Mouse (Mus musculus): ENCODE results near the gene Fam69a.
A peak's percentile ranks its signal among the peaks of the same experiment; 100 is the strongest.
"Not testable (repeated sequence)": the region's sequence is repeated elsewhere in the genome, so short reads cannot be mapped to it uniquely, and the experiment has no call there.

Fam69a gene

DNA sequence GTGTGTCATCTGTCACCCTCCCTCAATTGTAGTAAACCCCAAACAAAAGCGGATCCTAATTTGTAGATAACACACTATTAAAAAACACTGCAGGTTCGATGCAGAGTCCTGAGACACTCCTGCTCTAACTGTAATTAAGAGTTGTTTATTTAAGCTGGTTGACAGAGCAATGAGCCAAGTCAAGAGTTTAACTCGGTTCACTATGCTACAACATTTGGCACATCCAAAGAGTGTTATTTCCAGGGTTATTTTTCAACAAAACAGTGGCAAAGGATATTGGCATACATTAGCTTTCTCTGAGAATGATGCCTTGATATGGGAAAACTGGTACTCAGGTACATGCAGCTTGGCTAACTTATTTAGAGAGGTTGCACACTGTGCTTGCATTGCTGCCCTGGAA, 4.9 kb downstream of the Fam69a start:
- DNase-seq (ENCODE audit: low spot score in 2 of 2) = no peak

- DNase-seq (ENCODE audit: low spot score in 2 of 2) = no peak
Measured at GRCm38 (mm10) chr5:107979901-107980300, 7.0 kb downstream of the Fam69a start.

DNA sequence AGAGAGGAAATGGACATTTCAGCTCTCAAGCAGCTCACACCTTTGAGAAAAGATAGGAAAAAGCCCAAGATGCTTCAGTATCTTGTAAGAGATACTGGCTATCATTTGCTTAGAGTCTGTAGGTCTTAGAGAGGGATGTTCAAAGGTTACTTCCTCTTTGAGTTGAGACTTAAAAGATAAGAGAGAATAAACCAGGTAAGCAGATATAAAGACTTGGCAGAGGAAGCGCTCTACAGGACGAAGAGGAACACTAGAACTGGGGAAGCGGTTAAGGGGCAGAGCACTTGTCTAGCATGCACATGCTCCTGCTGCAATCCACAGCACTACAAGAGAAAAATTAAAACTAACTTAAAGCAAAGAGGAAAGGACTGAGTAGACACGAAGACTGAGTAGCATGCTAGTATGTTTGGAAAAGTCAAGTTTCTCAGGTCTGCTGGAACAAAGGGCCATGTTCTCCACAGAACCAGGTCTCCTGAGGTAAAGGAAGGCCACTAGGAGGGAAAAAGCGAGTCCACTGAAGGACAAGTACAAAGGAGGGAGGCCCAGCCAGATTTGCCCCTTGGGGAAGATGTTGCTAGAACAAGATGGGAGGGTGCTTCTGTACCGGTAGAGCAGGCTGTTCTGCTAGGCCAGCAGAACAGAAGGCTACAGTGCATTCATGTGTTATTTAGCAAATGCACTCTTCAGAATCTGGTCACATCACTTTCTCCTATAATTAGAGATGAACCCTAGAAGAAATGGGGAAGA, 8.4 kb downstream of the Fam69a start:
- no peak for DNase-seq (ENCODE audit: low spot score in 2 of 2)

DNA sequence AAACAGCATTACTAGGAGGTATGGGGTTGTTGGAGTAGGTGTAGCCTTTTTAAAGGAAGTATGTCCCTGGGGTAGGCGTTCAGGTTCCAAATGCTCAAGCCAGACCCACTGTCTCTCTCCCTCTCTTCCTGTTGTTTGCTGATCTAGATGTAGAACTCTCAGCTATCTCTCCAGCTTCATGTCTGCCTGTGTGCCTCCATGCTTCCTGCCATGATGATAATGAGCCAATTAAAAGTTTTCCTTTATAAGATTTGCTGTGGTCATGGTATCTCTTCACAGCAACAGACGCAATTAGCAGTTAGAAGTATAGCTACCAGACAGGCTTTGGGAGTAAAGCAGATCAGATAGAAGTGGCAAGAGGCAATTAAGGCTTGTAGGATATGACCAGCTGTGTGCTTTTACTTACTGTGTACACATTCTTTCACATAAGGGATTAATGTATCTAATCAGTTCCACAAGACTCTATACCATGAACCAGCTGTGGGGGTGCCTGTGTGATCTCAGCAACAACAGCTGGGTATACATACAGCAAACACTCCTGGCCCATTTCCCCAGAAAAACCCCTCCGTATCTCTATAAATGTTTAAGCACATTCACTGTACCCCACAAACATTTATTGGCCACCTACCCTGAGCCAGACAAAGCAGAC, 9.1 kb downstream of the Fam69a start:
- DNase-seq (ENCODE audit: low spot score in 2 of 2) = no peak

DNA sequence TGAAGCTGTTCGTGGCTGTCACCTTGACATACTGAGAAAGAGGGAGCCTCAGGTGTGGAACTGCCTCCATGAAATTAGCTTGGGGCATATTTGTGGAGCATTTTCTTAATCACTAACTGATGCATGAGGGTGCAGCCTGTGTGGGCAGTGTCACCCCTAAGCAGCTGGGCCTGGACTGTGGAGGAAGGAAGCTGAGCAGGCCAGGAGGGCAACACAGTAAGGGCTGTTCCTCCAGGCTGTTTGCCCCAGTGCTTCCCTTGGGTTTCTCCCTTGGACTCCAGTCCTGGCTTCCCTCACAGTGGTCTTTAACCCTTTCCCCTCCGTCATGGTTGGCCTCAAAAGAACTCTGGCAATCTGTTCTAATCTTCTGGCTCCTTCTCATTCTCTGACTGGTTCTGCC, 13.6 kb downstream of the Fam69a start:
- no peak for DNase-seq (ENCODE audit: low spot score in 2 of 2)

DNA sequence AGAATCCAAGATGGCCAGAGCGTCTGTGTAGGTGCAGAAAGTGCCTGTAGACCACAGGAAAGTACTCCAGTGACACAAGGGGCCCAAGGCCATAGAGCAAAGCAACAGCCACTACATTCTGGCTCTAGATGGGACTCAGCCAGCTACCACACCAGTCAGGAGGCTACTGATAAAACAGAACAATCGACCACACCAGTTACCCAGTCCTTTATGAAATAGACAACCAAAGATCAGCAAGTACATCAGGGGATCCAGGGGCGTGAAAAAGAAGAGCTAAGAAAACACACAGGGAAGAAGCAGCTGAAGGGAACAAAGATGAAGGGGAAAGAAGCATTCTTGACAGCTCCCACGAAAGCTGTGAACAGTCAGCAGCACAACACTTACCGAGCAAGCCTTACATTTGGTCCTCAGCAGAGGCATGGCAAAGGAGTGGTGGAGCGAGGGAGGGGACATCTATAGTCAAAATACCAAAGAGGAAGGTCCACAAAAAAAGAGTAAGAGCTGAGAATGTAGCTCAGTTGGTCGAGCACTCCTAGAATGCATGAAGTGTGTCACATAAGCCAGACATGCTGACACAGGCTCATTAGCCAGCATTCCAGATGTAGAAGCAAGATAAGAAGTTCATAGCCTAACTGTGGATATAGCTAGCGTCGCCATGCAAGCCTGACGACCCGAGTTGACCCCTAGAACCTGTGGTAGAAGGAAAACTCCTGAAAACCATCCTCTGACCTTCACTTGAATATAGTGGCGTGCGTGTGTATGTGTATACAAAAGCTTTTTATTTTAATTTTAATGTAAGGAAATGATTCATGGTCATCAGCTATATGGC, 14.2 kb downstream of the Fam69a start:
- DNase-seq (ENCODE audit: low spot score in 2 of 2) = no peak

GRCm38 (mm10) chr5:107971069-107971468, 15.8 kb downstream of the Fam69a start:
- DNase-seq (ENCODE audit: low spot score in 2 of 2) = no peak

DNA sequence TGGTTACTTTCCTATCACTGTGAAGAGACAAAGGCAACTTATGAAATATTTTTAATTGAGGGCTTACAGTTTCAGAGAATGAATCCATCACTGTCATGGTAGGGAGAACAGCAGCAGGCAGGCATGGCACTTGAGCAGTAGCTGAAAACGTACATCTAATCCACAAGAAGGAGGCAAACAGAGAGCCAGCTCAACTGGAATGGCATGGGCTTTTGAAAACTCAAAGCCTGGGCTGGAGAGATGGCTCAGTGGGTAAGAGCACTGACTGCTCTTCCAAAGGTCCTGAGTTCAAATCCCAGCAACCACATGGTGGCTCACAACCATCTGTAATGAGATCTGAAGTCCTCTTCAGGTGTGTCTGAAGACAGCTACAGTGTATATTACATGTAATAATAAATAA, 17.1 kb downstream of the Fam69a start:
- DNase-seq (ENCODE audit: low spot score in 2 of 2) = not testable (repeated sequence)

DNA sequence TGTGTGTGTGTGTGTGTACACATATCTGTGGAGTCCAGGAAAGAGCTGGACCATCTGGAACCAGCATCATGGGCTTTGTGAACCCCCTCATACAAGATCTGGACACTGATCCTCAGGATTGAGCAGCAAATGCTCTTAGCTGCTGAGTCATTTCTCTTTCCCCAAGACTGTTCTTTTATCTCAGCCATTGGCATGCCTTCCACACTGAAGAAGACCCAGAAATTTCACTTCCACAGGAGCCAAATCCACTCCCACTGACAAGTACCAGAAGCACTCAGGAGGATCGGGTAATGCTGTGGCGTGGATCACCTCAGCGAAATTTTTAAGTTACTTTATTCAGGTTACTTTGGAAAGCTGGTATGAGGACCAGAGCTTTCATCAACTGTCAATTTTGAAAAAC, 18.8 kb downstream of the Fam69a start:
- DNase-seq (ENCODE audit: low spot score in 2 of 2) = no peak

- DNase-seq (ENCODE audit: low spot score in 2 of 2) = no peak
Measured at GRCm38 (mm10) chr5:107966841-107967457, 19.9 kb downstream of the Fam69a start.

- no peak for DNase-seq (ENCODE audit: low spot score in 2 of 2)
Measured at GRCm38 (mm10) chr5:107966156-107966555, 20.7 kb downstream of the Fam69a start.

GRCm38 (mm10) chr5:107965355-107965991, 21.4 kb downstream of the Fam69a start:
- no peak for DNase-seq (ENCODE audit: low spot score in 2 of 2)

DNA sequence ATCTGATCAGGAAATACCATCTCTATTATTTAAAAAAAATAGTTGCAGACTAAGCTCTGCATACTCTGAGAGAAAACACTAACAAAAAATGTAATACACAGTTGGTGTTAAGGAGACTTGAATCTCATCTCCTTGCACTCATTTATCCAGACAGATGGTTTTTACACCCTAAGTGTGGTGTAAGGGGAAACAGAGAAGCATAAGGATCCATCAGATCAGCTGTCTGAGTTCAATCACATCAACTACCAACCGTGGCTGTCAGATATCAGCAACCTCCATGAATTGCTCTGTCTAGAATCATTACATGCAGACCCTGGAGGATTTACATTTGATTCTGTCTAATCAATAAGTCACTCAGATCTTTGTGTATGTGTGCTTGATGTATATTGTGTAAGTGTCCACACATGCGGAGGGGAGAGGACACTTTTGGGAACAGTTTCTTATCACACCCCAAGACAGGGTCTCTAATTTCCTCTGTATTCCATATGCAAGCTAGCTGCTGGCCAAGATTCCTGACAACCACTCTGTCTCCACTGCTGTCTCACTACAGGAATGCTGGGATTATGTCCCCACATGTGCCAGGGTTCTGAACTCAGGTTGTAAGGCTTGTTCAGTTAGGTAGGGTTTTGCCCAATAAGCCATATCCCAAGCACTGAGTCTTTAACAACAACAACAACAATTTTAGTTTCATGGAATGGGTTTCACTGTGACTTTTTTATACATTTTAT, 22.7 kb downstream of the Fam69a start:
- DNase-seq (ENCODE audit: low spot score in 2 of 2) = no peak

DNA sequence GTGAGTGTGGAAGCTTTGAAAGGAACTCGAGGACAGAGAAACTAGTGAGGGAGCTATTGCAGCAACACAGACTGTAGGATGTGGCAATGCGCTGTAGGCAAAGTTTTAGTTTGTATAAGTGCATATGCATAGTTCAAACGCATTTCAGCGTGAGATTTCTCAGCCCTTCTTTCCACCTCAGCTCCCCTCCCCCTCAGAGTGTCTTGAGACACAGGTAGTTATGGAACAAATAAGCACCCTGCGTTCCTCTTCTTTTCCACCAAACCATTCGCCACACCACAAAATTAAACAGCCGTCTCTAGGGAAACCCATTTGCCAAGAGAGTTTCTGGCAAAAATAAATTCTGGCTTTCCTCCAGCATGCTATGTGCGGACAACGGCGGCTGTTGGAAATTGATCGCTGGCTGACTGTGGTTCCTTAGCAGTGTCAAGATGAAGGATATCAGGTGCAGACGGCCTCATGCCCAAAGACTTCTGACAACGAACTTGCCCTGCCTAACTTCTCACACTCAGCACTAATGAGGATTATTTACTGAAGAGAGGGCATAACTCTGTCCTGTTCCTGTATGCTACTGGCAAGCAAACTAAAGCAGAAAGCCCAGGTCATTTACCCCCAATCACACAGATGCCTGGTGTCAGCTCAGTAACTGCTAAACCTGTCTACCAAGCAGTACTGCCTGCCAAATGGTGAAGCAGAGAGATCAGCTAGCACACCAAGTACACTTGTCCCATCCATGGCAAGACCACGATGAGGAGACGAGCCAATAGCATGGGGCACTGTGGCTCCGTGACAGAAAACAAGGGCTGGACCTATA, 25.2 kb downstream of the Fam69a start:
- DNase-seq (ENCODE audit: low spot score in 2 of 2) = no peak

DNA sequence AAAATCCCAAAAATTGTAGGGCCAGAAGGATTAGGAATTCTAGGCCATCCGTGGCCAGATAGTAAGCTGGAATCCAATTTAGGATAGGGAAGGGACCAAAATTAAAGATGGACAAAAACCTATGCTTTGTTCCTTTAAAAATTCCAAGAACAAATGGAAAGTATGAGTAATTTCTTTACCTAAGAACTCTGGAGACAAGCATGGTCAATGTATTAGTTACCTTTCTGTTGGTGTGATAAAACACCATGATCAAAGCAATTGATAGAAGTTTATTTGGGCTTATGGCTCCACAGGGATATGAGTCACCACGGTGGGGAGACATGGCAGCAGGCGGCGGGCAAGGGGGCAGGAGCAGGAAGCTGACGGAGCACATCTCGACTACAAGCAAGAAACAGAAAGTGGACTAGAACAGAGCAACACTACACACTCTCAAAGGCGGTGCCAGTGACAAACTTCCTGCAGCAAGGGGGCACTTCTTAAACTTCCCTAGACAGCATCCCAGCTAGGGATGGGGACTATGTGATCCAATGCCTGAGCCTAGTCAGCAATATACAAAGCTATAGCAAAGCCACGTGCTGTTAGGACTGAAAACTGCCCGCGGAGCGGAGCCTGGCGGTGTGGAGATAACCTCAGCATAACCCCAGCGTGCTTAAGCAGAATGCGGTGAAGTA, 26.2 kb downstream of the Fam69a start:
- DNase-seq (ENCODE audit: low spot score in 2 of 2) = peak in 1 of 2 experiments; percentile 20

GRCm38 (mm10) chr5:107959624-107960300, 27.1 kb downstream of the Fam69a start:
- no peak for DNase-seq (ENCODE audit: low spot score in 2 of 2)

DNA sequence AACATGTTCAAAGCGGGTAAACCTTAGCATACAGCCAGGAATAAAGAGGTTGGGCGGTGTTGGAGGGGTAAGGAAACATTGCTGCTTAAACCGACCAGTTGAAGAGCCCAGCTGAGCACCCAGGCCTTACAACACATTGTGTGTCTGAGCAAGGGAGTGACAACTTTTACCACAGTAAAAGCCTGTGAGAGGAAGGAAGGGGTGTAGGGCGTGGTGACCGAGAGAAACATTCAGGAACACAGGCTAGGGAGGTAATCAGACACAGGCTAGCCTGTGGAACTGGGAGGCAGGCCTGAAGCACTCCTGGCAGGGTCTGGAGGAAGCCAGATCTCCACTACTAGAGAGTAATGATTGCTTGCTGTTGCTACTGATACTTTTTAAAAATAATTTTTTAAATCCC, 36.2 kb downstream of the Fam69a start:
- no peak for DNase-seq (ENCODE audit: low spot score in 2 of 2)

DNA sequence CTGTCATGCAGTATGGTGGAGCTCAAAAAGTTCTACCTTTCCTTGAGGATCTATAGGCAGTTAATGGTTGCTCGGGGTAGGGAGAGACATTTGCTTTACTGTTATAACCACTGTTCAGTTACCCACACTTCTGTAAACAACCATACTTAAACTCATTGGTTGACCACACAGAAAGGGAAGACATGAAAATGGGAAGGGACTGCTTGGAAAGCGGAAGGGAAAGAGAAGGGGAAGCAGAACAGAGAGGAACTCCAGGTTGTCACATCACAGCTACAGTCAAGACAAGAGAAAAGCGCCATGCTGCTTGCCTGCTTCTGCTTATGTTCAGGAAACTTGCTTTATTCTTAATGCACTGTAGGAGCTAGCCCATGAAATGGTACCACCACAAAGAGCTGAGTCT, 37.3 kb downstream of the Fam69a start:
- no peak for DNase-seq (ENCODE audit: low spot score in 2 of 2)

GRCm38 (mm10) chr5:107948899-107949298, 38.0 kb downstream of the Fam69a start:
- no peak for DNase-seq (ENCODE audit: low spot score in 2 of 2)

Measured in spleen, postnatal 14 days (tissue).